Mouse (Mus musculus) forebrain, postnatal 0 days (tissue): ENCODE results near the gene Rec114. TPM values are rescaled to one million over a fixed set of nuclear protein-coding genes. Genes with fewer than 3 reads are reported as not detected.

ENCODE experiments used
- ATAC-seq: fragments of 200-750 bp; cut with Nextera tagmentation; 2 replicates; pipeline ENCODE4 v1.8.0; 2017; ENCODE audit warnings: mild to moderate bottlenecking, moderate library complexity
- DNase-seq: peaks from one replicate; pipeline ENCODE4 v3.0.0-alpha.2; 2015
- H3K27ac ChIP-seq: fragments of 300-500 bp; sonication (generic); 2 replicates; pipeline ENCODE4 v1.5.1; 2014; ENCODE audit warnings: low read depth, mild to moderate bottlenecking, antibody characterized with exemption, low read length, moderate library complexity, mixed read lengths
- H3K27me3 ChIP-seq: fragments of 300-500 bp; sonication (generic); 2 replicates; pipeline ENCODE4 v1.6.1; 2014; ENCODE audit warnings: mild to moderate bottlenecking, low read length, mixed read lengths; ENCODE audit not compliant: insufficient read depth
- H3K36me3 ChIP-seq: fragments of 300-500 bp; sonication (generic); 2 replicates; pipeline ENCODE4 v1.6.1; 2014; ENCODE audit warnings: mild to moderate bottlenecking, moderate library complexity; ENCODE audit not compliant: insufficient read depth
- H3K4me1 ChIP-seq: fragments of 300-500 bp; sonication (generic); 2 replicates; pipeline ENCODE4 v1.6.1; 2014; ENCODE audit warnings: antibody characterized with exemption; ENCODE audit not compliant: insufficient read depth
- H3K4me2 ChIP-seq: fragments of 300-500 bp; sonication (generic); 2 replicates; pipeline ENCODE4 v1.6.1; 2014; ENCODE audit warnings: low read depth, mild to moderate bottlenecking, moderate library complexity
- H3K4me3 ChIP-seq: fragments of 300-500 bp; sonication (generic); 2 replicates; pipeline ENCODE4 v1.5.1; 2014; ENCODE audit warnings: low read depth, low read length, mixed read lengths
- H3K9ac ChIP-seq: fragments of 300-500 bp; sonication (generic); 2 replicates; pipeline ENCODE4 v1.6.1; 2014; ENCODE audit warnings: mild to moderate bottlenecking
- H3K9me3 ChIP-seq: fragments of 300-500 bp; sonication (generic); 2 replicates; pipeline ENCODE4 v1.6.1; 2016; ENCODE audit warnings: low read length
- CTCF ChIP-seq: sonication (generic); IDR thresholded peaks from 2 replicates; pipeline ENCODE4 v1.5.1; 2016; ENCODE audit warnings: antibody characterized with exemption, control low read depth, low read depth
- WGBS: fragments of 180-500 bp; shearing (Covaris S2); extraction: QIAGEN DNeasy Blood & Tissue Kit; methylation state at CpG from one replicate; pipeline ENCODE4 v1.1.7; 2014; 5-methylcytosine and 5-hydroxymethylcytosine counted together
- polyA plus RNA-seq: library from polyadenylated mRNA; unstranded; fragments of >200 nt; fragmentation: Nextera tagmentation; extraction: Ambion mirVana; gene quantifications from 2 replicates; pipeline ENCODE4 v1.2.1, GENCODE M21; 2015
- total RNA-seq: library from RNA; depleted of rRNA; stranded (reverse); fragments of >200 nt; gene quantifications from 2 replicates; pipeline ENCODE4 v1.2.3, GENCODE M21; 2014

The Rec114 gene
- total and polyA plus RNA-seq, 2 experiments from 2014 or later: 0.29 to 0.94 TPM

GRCm38 (mm10) chr9:58657735-58658512 is 85.8 kb downstream of the Rec114 start:
- no peaks in the 10 kb centered on the region for H3K9me3 ChIP-seq
- TF ChIP-seq CTCF: no peak
- H3K36me3 ChIP-seq: peaks cover 23% of the 10 kb centered on the region; the same call in 1 of the 2 replicates
- H3K4me3 ChIP-seq: no peak overlapping the region
- DNase-seq (no peak), ATAC-seq (no peak)
- no peak overlapping the region for H3K27ac ChIP-seq
- no peak overlapping the region for H3K9ac ChIP-seq
- no peaks in the 10 kb centered on the region for H3K4me1 ChIP-seq
- H3K4me2 ChIP-seq: no peak overlapping the region
- WGBS: 92% methylated on average over 5 of the region's 5 CpGs
- no peaks in the 10 kb centered on the region for H3K27me3 ChIP-seq

- H3K36me3 ChIP-seq: 0 out of 2 replicates have a peak, but pooled peaks cover 15% of the 10 kb centered on the region
- no peaks in the 10 kb centered on the region for H3K4me1 ChIP-seq
- DNase-seq: no peak
- H3K9ac ChIP-seq: no peak overlapping the region
- no peak for TF ChIP-seq CTCF
- 85% methylated on average over 2 of the region's 2 CpGs for WGBS
- no peak for ATAC-seq
- no peak overlapping the region for H3K27ac ChIP-seq
- H3K27me3 ChIP-seq: no peaks in the 10 kb centered on the region
- no peaks in the 10 kb centered on the region for H3K9me3 ChIP-seq
- no peak overlapping the region for H3K4me2 ChIP-seq
- no peak overlapping the region for H3K4me3 ChIP-seq
These were observed 86.9 kb downstream of the Rec114 start for GRCm38 (mm10) chr9:58656824-58657223.

- no peak for ATAC-seq
- H3K27ac ChIP-seq: no peak overlapping the region
- H3K36me3 ChIP-seq: 0 out of 2 replicates have a peak, but pooled peaks cover 15% of the 10 kb centered on the region
- WGBS: 64% methylated on average over 2 of the region's 2 CpGs
- H3K4me3 ChIP-seq: no peak overlapping the region
- peak; percentile 27 for DNase-seq
- no peaks in the 10 kb centered on the region for H3K4me1 ChIP-seq
- peak; percentile 49 for TF ChIP-seq CTCF
- no peaks in the 10 kb centered on the region for H3K9me3 ChIP-seq
- no peak overlapping the region for H3K9ac ChIP-seq
- no peaks in the 10 kb centered on the region for H3K27me3 ChIP-seq
- H3K4me2 ChIP-seq: no peak overlapping the region
These were observed 87.4 kb downstream of the Rec114 start for GRCm38 (mm10) chr9:58656396-58656795.

GRCm38 (mm10) chr9:58654494-58654893 is 89.3 kb downstream of the Rec114 start:
- Histone ChIP-seq H3K9me3 (no peaks in the 10 kb centered on the region), H3K4me1 (no peaks in the 10 kb centered on the region), H3K4me2 (no peak overlapping the region), H3K9ac (no peak overlapping the region), H3K27ac (no peak overlapping the region), H3K36me3 (0 out of 2 replicates have a peak, but pooled peaks cover 15% of the 10 kb centered on the region), H3K27me3 (no peaks in the 10 kb centered on the region), H3K4me3 (no peak overlapping the region)
- ATAC-seq: no peak
- DNase-seq: no peak
- WGBS: 85% methylated on average over 4 of the region's 4 CpGs
- TF ChIP-seq CTCF: no peak

- Histone ChIP-seq H3K9ac (no peak overlapping the region), H3K36me3 (0 out of 2 replicates have a peak, but pooled peaks cover 6% of the 10 kb centered on the region), H3K4me1 (no peaks in the 10 kb centered on the region), H3K4me2 (no peak overlapping the region), H3K9me3 (no peaks in the 10 kb centered on the region), H3K27me3 (no peaks in the 10 kb centered on the region), H3K27ac (no peak overlapping the region), H3K4me3 (no peak overlapping the region)
- ATAC-seq (peak; percentile 64; the same call in 1 of the 2 replicates), DNase-seq (peak; percentile 87)
- peak; percentile 66 for TF ChIP-seq CTCF
- 52% methylated on average over 4 of the region's 4 CpGs for WGBS
These were observed 91.8 kb downstream of the Rec114 start for GRCm38 (mm10) chr9:58651993-58652392.

- no peak for ATAC-seq
These were observed 94.5 kb downstream of the Rec114 start for GRCm38 (mm10) chr9:58649265-58649626.

GRCm38 (mm10) chr9:58648406-58649264 is 95.1 kb downstream of the Rec114 start:
- no peak overlapping the region for H3K4me2 ChIP-seq
- H3K4me1 ChIP-seq: no peaks in the 10 kb centered on the region
- ATAC-seq: no peak
- no peaks in the 10 kb centered on the region for H3K27me3 ChIP-seq
- H3K9me3 ChIP-seq: no peaks in the 10 kb centered on the region
- no peak overlapping the region for H3K4me3 ChIP-seq
- no peak overlapping the region for H3K9ac ChIP-seq
- no peak overlapping the region for H3K27ac ChIP-seq
- no peak for DNase-seq
- peaks cover 15% of the 10 kb centered on the region; the same call in 1 of the 2 replicates for H3K36me3 ChIP-seq
- TF ChIP-seq CTCF: no peak
- 57% methylated on average over 6 of the region's 6 CpGs for WGBS

More at GRCm38 (mm10) chr9:58649265-58649626, 94.5 kb downstream of the Rec114 start:
- Histone ChIP-seq H3K27me3 (no peaks in the 10 kb centered on the region), H3K9me3 (no peaks in the 10 kb centered on the region), H3K4me3 (no peak overlapping the region), H3K4me1 (no peaks in the 10 kb centered on the region), H3K9ac (no peak overlapping the region), H3K36me3 (peaks cover 10% of the 10 kb centered on the region; the same call in 1 of the 2 replicates), H3K4me2 (no peak overlapping the region), H3K27ac (no peak overlapping the region)
- 36% methylated on average over 4 of the region's 4 CpGs for WGBS
- peak; percentile 35 for TF ChIP-seq CTCF
- DNase-seq: peak; percentile 18
